Mouse (Mus musculus) testis, adult 2 months (tissue): Measurements from ENCODE around the gene Havcr1.

Experiments used
- CTCF ChIP-seq: fragments of 200-500 bp; IDR thresholded peaks from 2 replicates; pipeline ENCODE4 v1.5.1; 2012; ENCODE audit warnings: low read depth, mild to moderate bottlenecking, inconsistent platforms, low read length, moderate library complexity; ENCODE audit not compliant: control insufficient read depth, insufficient read depth, insufficient replicate concordance
- POLR2A ChIP-seq: fragments of 200-500 bp; IDR thresholded peaks from 2 replicates; pipeline ENCODE4 v1.6.1; 2012; ENCODE audit warnings: low read depth, mild to moderate bottlenecking, inconsistent platforms, low read length, moderate library complexity; ENCODE audit not compliant: control insufficient read depth

- TF ChIP-seq CTCF: no peak
- no peak for TF ChIP-seq POLR2A
Observed at GRCm38 (mm10) chr11:46776879-46777278, 42.0 kb downstream of the Havcr1 start.
